Mouse (Mus musculus) liver, embryonic 12.5 days (tissue): Measurements from ENCODE around the gene Palm. TPM values are rescaled to one million over a fixed set of nuclear protein-coding genes. Genes with fewer than 3 reads are reported as not detected.

Experiments
- ATAC-seq: fragments of 200-750 bp; cut with Nextera tagmentation; 2 replicates; pipeline ENCODE4 v1.8.0; 2017; ENCODE audit warnings: moderate number of reproducible peaks, mild to moderate bottlenecking, moderate library complexity
- H3K27ac ChIP-seq: fragments of 300-500 bp; sonication (generic); 2 replicates; pipeline ENCODE4 v1.5.1; 2016; ENCODE audit warnings: mild to moderate bottlenecking
- H3K27me3 ChIP-seq: fragments of 300-500 bp; sonication (generic); replicated peaks from 2 replicates; pipeline ENCODE4 v1.6.1; 2016; ENCODE audit warnings: mild to moderate bottlenecking, moderate library complexity
- H3K36me3 ChIP-seq: fragments of 300-500 bp; sonication (generic); 2 replicates; pipeline ENCODE4 v1.6.1; 2016; ENCODE audit warnings: mild to moderate bottlenecking, moderate library complexity
- H3K4me1 ChIP-seq: fragments of 300-500 bp; sonication (generic); 2 replicates; pipeline ENCODE4 v1.6.1; 2016
- H3K4me2 ChIP-seq: fragments of 300-500 bp; sonication (generic); 2 replicates; pipeline ENCODE4 v1.6.1; 2016; ENCODE audit warnings: mild to moderate bottlenecking, moderate library complexity
- H3K4me3 ChIP-seq: fragments of 300-500 bp; sonication (generic); 2 replicates; pipeline ENCODE4 v1.5.1; 2016; ENCODE audit warnings: mild to moderate bottlenecking, moderate library complexity
- H3K9ac ChIP-seq: fragments of 300-500 bp; sonication (generic); 2 replicates; pipeline ENCODE4 v1.6.1; 2016; ENCODE audit warnings: mild to moderate bottlenecking, moderate library complexity
- H3K9me3 ChIP-seq: fragments of 300-500 bp; sonication (generic); replicated peaks from 2 replicates; pipeline ENCODE4 v1.6.1; 2016; ENCODE audit warnings: mild to moderate bottlenecking, moderate library complexity
- WGBS: fragments of 180-500 bp; shearing (Covaris S2); methylation state at CpG from one replicate; pipeline ENCODE4 v1.1.7; 2016; ENCODE audit not compliant: insufficient replicate concordance; 5-methylcytosine and 5-hydroxymethylcytosine counted together
- polyA plus RNA-seq: library from polyadenylated mRNA; unstranded; fragments of >200 nt; fragmentation: Nextera tagmentation; extraction: Ambion mirVana; gene quantifications from 2 replicates; pipeline ENCODE4 v1.2.1, GENCODE M21; 2016

Gene Palm
- polyA plus RNA-seq, 1 experiment from 2014 or later, result 13.2 TPM

GRCm38 (mm10) chr10:79805636-79806035 lies 12.3 kb downstream of the Palm start:
- Histone ChIP-seq H3K4me3 (no peak overlapping the region), H3K4me1 (peaks cover 71% of the 10 kb centered on the region), H3K9ac (no peak overlapping the region), H3K4me2 (no peak overlapping the region), H3K36me3 (no peaks in the 10 kb centered on the region), H3K9me3 (no peaks in the 10 kb centered on the region), H3K27ac (no peak overlapping the region), H3K27me3 (peaks cover 5% of the 10 kb centered on the region; the same call in 1 of the 2 replicates)
- 47% methylated on average over 11 of the region's 11 CpGs for WGBS
- no peak for ATAC-seq

DNA sequence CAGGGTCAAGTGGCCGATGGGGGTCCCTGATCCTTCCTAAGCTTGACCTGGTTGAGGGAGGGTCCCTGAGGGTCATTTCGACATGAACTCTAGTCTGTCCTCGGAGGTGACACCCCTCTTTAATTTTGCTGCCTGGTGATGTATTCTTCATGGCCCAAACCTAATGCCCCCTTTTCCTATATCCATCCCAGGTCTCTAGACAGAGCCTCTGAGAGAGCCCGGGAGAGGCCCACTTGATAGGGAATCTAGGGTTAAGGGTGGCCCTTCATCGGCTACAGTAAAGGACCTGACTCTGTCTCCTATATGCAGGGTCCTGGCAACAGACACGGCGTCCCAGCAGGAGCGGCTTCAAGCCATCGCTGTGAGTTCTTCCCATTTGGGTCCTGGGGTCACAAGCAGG lies 13.0 kb downstream of the Palm start:
- Histone ChIP-seq H3K27ac (no peak overlapping the region), H3K4me3 (no peak overlapping the region), H3K9me3 (no peaks in the 10 kb centered on the region), H3K4me2 (no peak overlapping the region), H3K4me1 (peaks cover 68% of the 10 kb centered on the region), H3K9ac (no peak overlapping the region), H3K27me3 (peaks cover 5% of the 10 kb centered on the region; the same call in 1 of the 2 replicates), H3K36me3 (no peaks in the 10 kb centered on the region)
- WGBS, result 79% methylated on average over 9 of the region's 9 CpGs
- no peak for ATAC-seq

GRCm38 (mm10) chr10:79806972-79807371 lies 13.6 kb downstream of the Palm start:
- Histone ChIP-seq H3K27ac (no peak overlapping the region), H3K4me2 (peak overlapping the region; percentile 13)
- ATAC-seq, result peak; percentile 4; the same call in 1 of the 2 replicates

DNA sequence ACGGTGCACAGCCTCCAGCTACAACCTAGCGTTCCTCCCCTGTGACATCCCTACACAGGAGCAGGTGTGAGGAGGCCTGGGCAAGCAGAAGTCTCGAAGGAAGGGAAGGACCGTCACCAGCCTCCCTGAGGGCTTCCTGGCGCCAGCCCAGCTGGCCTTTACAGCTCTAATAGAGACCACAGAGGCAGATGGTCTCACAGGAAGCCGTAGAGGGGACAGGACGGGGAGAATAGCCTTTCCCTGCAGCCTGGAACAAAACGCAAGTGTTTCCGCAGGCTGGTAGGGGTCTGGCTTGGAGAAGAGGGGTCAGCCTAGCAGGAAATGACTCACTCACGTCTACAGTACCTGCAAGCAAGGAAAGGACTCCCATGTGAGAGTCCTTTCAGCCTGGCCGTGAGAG lies 14.5 kb downstream of the Palm start:
- peaks cover 55% of the 10 kb centered on the region for H3K4me1 ChIP-seq
- no peaks in the 10 kb centered on the region for H3K9me3 ChIP-seq
- ATAC-seq, result no peak
- H3K36me3 ChIP-seq, result no peaks in the 10 kb centered on the region
- 62% methylated on average over 11 of the region's 11 CpGs for WGBS
- no peak overlapping the region for H3K27ac ChIP-seq
- no peak overlapping the region for H3K4me2 ChIP-seq
- H3K4me3 ChIP-seq, result no peak overlapping the region
- no peak overlapping the region for H3K9ac ChIP-seq
- H3K27me3 ChIP-seq, result peaks cover 5% of the 10 kb centered on the region; the same call in 1 of the 2 replicates

More at GRCm38 (mm10) chr10:79806972-79807371, 13.6 kb downstream of the Palm start:
- Histone ChIP-seq H3K27me3 (peaks cover 5% of the 10 kb centered on the region; the same call in 1 of the 2 replicates), H3K36me3 (no peaks in the 10 kb centered on the region), H3K4me3 (no peak overlapping the region), H3K4me1 (peaks cover 64% of the 10 kb centered on the region), H3K9ac (no peak overlapping the region), H3K9me3 (no peaks in the 10 kb centered on the region)
- WGBS, result 61% methylated on average over 10 of the region's 10 CpGs

DNA sequence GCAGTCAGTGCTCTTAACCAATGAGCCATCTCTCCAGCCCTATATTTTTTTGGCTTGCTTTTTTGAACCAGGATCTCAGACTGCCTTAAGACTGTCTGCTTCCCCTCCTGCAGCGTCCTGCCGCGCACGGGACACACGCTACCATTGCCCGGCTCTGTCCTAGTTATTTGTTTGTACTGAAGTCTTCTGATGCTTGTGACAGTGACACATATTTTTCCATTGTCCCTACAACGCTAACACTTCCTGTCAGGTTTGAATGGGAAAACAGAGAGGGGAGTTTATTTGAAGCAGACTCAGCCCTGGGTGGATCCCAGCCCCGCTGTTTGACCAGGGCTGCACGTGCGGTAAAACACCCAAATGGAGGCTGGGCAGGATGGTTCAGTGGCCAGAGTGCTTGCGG lies 15.4 kb downstream of the Palm start:
- Histone ChIP-seq H3K4me2 (no peak overlapping the region), H3K27me3 (peaks cover under 1% of the 10 kb centered on the region; the same call in 1 of the 2 replicates), H3K9me3 (no peaks in the 10 kb centered on the region), H3K36me3 (no peaks in the 10 kb centered on the region), H3K9ac (no peak overlapping the region), H3K4me1 (peaks cover 47% of the 10 kb centered on the region), H3K4me3 (no peak overlapping the region), H3K27ac (0 out of 2 replicates have a peak overlapping the region, but pooled peaks have one; percentile 21)
- WGBS, result 78% methylated on average over 11 of the region's 11 CpGs
- no peak for ATAC-seq

- H3K9ac ChIP-seq, result no peak overlapping the region
- 0 out of 2 replicates have a peak, but pooled peaks have one; percentile 21 for ATAC-seq
- 21% methylated on average over 15 of the region's 15 CpGs for WGBS
- no peak overlapping the region for H3K4me2 ChIP-seq
- no peaks in the 10 kb centered on the region for H3K36me3 ChIP-seq
- H3K27me3 ChIP-seq, result no peaks in the 10 kb centered on the region
- H3K4me3 ChIP-seq, result no peak overlapping the region
- no peaks in the 10 kb centered on the region for H3K9me3 ChIP-seq
- peaks cover 16% of the 10 kb centered on the region for H3K4me1 ChIP-seq
- H3K27ac ChIP-seq, result no peak overlapping the region
These were observed 18.6 kb downstream of the Palm start for GRCm38 (mm10) chr10:79811736-79812637.

DNA sequence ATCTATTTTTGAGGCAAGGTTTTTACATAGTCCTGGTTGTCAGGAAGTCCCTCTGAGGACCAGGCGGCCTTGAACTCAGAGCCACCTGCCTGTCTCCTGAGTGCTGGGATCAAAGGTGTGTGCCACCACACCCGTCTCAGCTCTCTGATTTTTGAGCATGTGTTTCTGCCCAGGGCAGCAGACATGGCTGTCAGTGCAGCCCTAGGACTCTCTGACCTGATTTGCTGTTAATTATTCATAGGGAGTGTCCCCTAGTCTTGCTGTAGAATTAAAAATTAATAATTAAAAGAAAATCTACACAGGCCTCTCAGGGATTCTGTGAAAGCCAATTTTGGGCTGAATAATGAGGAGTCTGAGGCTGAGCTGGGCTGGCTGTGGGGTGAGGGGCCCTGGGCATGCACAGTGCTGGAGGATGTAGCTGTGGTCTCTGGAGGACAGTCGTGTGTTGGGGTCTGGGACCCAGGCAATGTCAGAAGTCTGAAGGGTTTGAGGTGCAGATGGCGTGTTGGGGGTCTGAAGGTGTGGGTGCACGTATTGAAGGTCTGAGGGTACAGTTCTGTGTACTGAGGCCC lies 21.0 kb downstream of the Palm start:
- H3K9ac ChIP-seq, result no peak overlapping the region
- H3K4me1 ChIP-seq, result peaks cover 4% of the 10 kb centered on the region; the same call in 1 of the 2 replicates
- no peak overlapping the region for H3K4me3 ChIP-seq
- WGBS, result 64% methylated on average over 5 of the region's 5 CpGs
- H3K36me3 ChIP-seq, result peaks cover under 1% of the 10 kb centered on the region; the same call in 1 of the 2 replicates
- H3K9me3 ChIP-seq, result no peaks in the 10 kb centered on the region
- H3K27me3 ChIP-seq, result no peaks in the 10 kb centered on the region
- no peak overlapping the region for H3K27ac ChIP-seq
- ATAC-seq, result no peak
- H3K4me2 ChIP-seq, result no peak overlapping the region

DNA sequence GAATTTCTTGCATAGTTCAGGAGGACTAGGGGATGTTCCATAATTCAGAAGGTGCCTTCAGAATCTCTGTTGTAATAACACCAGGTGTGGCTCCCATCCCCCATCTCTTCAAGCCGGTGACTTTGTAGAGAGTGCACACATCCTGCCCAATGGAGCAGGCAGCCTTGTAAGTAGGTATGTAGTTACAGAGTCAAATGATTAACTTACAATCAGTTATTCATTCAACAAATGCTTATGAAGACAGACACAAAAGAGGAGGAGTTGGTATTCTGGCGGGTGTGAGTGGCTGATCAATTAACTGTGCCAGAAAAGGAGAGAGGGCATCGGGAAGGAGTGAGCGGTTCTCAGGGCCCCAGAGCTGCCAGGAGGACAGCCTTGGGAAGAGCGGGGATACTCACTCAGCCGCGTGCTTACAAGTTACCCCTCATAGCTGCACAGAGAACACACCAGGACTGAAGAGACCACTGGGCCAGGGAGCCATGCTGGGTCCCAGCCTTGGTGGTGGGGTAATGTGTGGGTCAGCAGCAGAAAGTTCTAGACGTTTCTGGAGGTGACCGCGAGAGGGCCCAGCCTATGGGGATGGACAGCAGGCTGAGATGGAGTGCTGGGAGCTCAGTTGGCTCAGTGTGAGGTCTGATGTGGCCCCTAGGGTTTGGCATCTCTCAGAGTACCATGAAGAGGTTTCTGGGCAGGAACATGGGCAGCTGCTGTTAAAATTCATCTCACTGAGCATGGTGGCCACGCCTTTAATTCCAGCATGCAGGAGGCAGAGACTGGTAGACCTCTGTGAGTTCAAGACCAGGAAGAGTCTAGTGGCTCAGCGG lies 22.5 kb downstream of the Palm start:
- Histone ChIP-seq H3K9me3 (no peaks in the 10 kb centered on the region), H3K4me1 (peaks cover 4% of the 10 kb centered on the region; the same call in 1 of the 2 replicates), H3K4me3 (no peak overlapping the region), H3K4me2 (no peak overlapping the region), H3K27me3 (no peaks in the 10 kb centered on the region), H3K9ac (no peak overlapping the region), H3K36me3 (peaks cover 5% of the 10 kb centered on the region; the same call in 1 of the 2 replicates), H3K27ac (no peak overlapping the region)
- WGBS, result 79% methylated on average over 12 of the region's 12 CpGs
- no peak for ATAC-seq

DNA sequence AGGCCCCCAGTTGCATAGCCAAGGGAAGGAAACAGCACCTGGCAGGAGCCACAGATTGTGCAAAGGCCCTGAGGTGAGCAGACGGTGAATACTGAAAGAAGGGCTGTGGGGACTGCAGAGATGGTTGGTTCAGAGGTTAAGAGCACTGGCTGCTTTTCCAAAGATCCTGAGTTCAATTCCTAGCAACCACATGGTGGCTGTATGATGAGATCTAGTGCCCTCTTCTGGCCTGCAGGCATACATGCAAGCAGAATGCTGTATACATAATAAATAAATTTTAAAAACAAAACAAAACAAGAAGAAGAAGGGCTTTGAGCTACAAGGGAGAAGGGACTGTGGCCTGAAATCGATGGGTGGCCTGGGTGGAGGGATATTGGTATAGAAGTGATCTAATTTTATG lies 23.7 kb downstream of the Palm start:
- H3K9me3 ChIP-seq, result no peaks in the 10 kb centered on the region
- WGBS, result 43% methylated on average over 2 of the region's 2 CpGs
- no peak for ATAC-seq

GRCm38 (mm10) chr10:79818225-79818624 lies 24.9 kb downstream of the Palm start:
- 49% methylated on average over 4 of the region's 4 CpGs for WGBS
- no peak overlapping the region for H3K9ac ChIP-seq

More for the DNA sequence above, 23.7 kb downstream of the Palm start:
- H3K27ac ChIP-seq, result no peak overlapping the region
- H3K4me1 ChIP-seq, result peaks cover 5% of the 10 kb centered on the region
- no peak overlapping the region for H3K9ac ChIP-seq
- H3K27me3 ChIP-seq, result no peaks in the 10 kb centered on the region
- no peak overlapping the region for H3K4me3 ChIP-seq
- peaks cover 5% of the 10 kb centered on the region; the same call in 1 of the 2 replicates for H3K36me3 ChIP-seq
- no peak overlapping the region for H3K4me2 ChIP-seq

DNA sequence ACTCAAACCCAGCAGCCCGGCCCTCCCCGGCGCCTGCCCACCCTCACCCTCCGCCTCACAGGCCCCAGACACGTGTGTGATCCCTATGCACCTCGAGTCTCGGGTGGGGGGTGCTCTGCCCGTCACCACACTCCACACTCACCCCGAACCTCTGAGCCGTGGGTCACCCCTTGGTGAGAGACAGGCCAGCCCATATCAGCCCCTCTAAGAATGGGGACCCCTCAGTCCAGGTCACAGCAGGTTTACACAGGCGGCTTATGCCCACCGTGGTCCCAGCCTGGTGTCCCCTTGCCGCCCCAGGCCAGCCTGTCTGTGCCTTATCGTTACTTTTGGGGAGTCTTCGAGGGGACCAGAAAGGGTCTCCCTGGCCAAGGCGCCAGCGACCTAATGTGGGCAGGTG lies 26.2 kb downstream of the Palm start:
- Histone ChIP-seq H3K27ac (no peak overlapping the region), H3K27me3 (no peaks in the 10 kb centered on the region), H3K9me3 (no peaks in the 10 kb centered on the region), H3K9ac (no peak overlapping the region), H3K4me2 (no peak overlapping the region), H3K36me3 (peaks cover 5% of the 10 kb centered on the region; the same call in 1 of the 2 replicates), H3K4me3 (no peak overlapping the region), H3K4me1 (peaks cover 26% of the 10 kb centered on the region)
- 72% methylated on average over 17 of the region's 17 CpGs for WGBS
- no peak for ATAC-seq

More at GRCm38 (mm10) chr10:79818225-79818624, 24.9 kb downstream of the Palm start:
- Histone ChIP-seq H3K27ac (no peak overlapping the region), H3K9me3 (no peaks in the 10 kb centered on the region), H3K4me3 (no peak overlapping the region), H3K4me2 (no peak overlapping the region), H3K4me1 (peaks cover 16% of the 10 kb centered on the region), H3K36me3 (peaks cover 5% of the 10 kb centered on the region; the same call in 1 of the 2 replicates), H3K27me3 (no peaks in the 10 kb centered on the region)
- ATAC-seq, result no peak
